Mouse (Mus musculus): ENCODE data around the gene Abce1. TPM values are rescaled to one million over a fixed set of nuclear protein-coding genes. Genes with fewer than 3 reads are reported as not detected.

Abce1 gene
- total RNA-seq (2012; rRNA removed) (123 and 159 TPM in 2 replicates), total RNA-seq (2014; rRNA removed) (306 and 339 TPM in 2 replicates), polyA plus RNA-seq (2012; ENCODE audit: insufficient read length, low read depth) (198 and 202 TPM in 2 replicates)

DNA sequence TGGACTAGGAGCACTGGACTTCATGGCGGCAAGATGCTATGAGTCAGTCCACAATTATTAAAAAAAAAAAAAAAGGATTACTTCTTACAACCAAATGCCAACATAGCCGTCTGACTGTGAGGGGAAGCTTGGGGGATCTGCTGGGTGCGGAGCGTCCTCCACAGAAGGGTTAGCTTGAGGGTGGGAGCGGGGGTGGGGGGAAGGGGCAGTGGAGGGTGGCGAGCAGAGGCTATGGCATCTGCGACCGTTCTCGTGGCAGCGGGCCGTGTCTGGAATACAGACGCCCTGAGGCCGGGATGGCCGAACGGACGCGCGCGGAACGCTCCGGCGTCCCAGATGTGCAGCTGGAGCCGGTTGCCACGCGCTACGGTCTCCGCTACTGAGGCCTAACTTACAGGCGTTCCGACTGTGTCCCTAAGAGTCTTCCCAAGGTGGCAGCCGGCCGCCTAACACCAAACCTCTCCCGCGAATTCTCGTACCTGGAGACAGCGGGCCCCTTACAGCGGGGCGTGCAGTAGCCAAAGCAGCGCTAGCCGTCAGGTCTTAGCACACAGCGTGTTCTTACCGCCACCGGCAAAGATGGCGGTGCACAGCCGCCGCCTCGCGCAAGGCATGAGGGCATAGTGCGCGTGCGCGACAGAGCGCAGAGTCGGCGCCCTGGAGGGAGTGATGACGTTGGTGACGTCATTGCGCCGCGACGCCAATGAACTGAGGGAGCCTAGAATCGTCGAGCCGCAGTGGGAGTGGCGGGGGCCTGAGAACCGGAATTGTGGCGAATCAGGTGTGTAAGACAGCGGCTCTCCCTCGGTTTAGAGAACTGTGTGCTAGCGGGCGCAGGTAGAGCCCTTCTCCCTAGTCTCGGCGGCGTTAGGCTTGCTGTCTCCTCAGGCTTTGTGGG lies at the start of gene Abce1, which contains the start of gene Anapc10:
Abce1 (minus strand) TSS at position 677 of the 898 bp plus-strand sequence.
Anapc10 (plus strand) TSS at position 757 of the 898 bp plus-strand sequence.
- TF ChIP-seq MEF2A (IDR thresholded peaks at IDR 0.05; ENCODE audit: borderline replicate concordance, low read depth, low read length) (peak; percentile 81), TCF12 (IDR thresholded peaks at IDR 0.05; ENCODE audit: low read depth, low read length) (peak; percentile 93), E2F4 (IDR thresholded peaks at IDR 0.05; ENCODE audit: insufficient replicate concordance, low read depth, low read length) (peak; percentile 65; the same call in 1 of the 2 replicates), PAX5 (IDR thresholded peaks at IDR 0.05; ENCODE audit: low read length) (no peak), JUN (IDR thresholded peaks at IDR 0.05; ENCODE audit: insufficient read depth, low read depth, low read length) (no peak; the same call in 1 of the 2 replicates), MAFK (IDR thresholded peaks at IDR 0.05; ENCODE audit: insufficient replicate concordance, low read length) (no peak), GABPA (IDR thresholded peaks at IDR 0.05; ENCODE audit: insufficient replicate concordance, low read depth, low read length) (peak; percentile 79; the same call in 1 of the 2 replicates), SIN3A (IDR thresholded peaks at IDR 0.05; ENCODE audit: low read length) (peak; percentile 97), TBP (conservative IDR thresholded peaks at IDR 0.05; ENCODE audit: low read depth, low read length) (0 out of 2 replicates have a peak, but pooled peaks have one; percentile 71), POLR2AphosphoS2 (IDR thresholded peaks at IDR 0.05; ENCODE audit: low read depth, low read length) (peak; percentile 73; the same call in 1 of the 2 replicates), HCFC1 (IDR thresholded peaks at IDR 0.05; ENCODE audit: low read depth, low read length) (peak; percentile 92), ZC3H11A (IDR thresholded peaks at IDR 0.05; ENCODE audit: low read depth, low read length) (no peak), MXI1 (IDR thresholded peaks at IDR 0.05; ENCODE audit: low read depth, low read length) (peak; percentile 91), ZNF384 (IDR thresholded peaks at IDR 0.05; ENCODE audit: low read depth, low read length) (no peak), USF1 (IDR thresholded peaks at IDR 0.05; ENCODE audit: low read depth, low read length) (no peak), CTCF (conservative IDR thresholded peaks at IDR 0.05 in 1 of 2, IDR thresholded peaks at IDR 0.05 in 1 of 2; ENCODE audit: low read depth in 2 of 2, low read length in 2 of 2) (no peak), CHD2 (IDR thresholded peaks at IDR 0.05; ENCODE audit: low read length) (peak; percentile 48; the same call in 1 of the 2 replicates), KAT2A (IDR thresholded peaks at IDR 0.05; ENCODE audit: insufficient replicate concordance, low read length) (peak; percentile 86; the same call in 1 of the 2 replicates), USF2 (conservative IDR thresholded peaks at IDR 0.05; ENCODE audit: low read depth, low read length) (no peak), NELFE (IDR thresholded peaks at IDR 0.05; ENCODE audit: low read depth, low read length) (peak; percentile 92), IRF4 (IDR thresholded peaks at IDR 0.05; ENCODE audit: low read depth, low read length) (peak; percentile 76; the same call in 1 of the 2 replicates), MYC (IDR thresholded peaks at IDR 0.05; ENCODE audit: low read depth, low read length) (peak; percentile 98), MAZ (IDR thresholded peaks at IDR 0.05; ENCODE audit: low read depth, low read length) (peak; percentile 93), RCOR1 (conservative IDR thresholded peaks at IDR 0.05; ENCODE audit: low read depth, low read length) (0 out of 2 replicates have a peak, but pooled peaks have one; percentile 38), MAX (IDR thresholded peaks at IDR 0.05; ENCODE audit: low read length) (peak; percentile 96), NRF1 (IDR thresholded peaks at IDR 0.05; ENCODE audit: low read depth, low read length) (peak; percentile 95), UBTF (IDR thresholded peaks at IDR 0.05; ENCODE audit: low read depth, low read length) (no peak; the same call in 1 of the 2 replicates), ZKSCAN1 (IDR thresholded peaks at IDR 0.05; ENCODE audit: borderline replicate concordance, low read depth, low read length) (no peak), ZMIZ1 (IDR thresholded peaks at IDR 0.05; ENCODE audit: low read depth, low read length) (peak; percentile 66; the same call in 1 of the 2 replicates), POLR2A (IDR thresholded peaks at IDR 0.05; ENCODE audit: low read depth, low read length) (peak; percentile 92), BHLHE40 (IDR thresholded peaks at IDR 0.05; ENCODE audit: low read depth, low read length) (0 out of 2 replicates have a peak, but pooled peaks have one; percentile 22), SMC3 (IDR thresholded peaks at IDR 0.05; ENCODE audit: low read depth, low read length) (no peak), ELF1 (IDR thresholded peaks at IDR 0.05; ENCODE audit: low read depth, low read length) (peak; percentile 88), JUND (conservative IDR thresholded peaks at IDR 0.05; ENCODE audit: low read depth, low read length) (peak; percentile 62; the same call in 1 of the 2 replicates), EP300 (IDR thresholded peaks at IDR 0.05; ENCODE audit: low read length) (no peak), ETS1 (conservative IDR thresholded peaks at IDR 0.05; ENCODE audit: low read depth, low read length) (peak; percentile 51; the same call in 1 of the 2 replicates), RAD21 (IDR thresholded peaks at IDR 0.05; ENCODE audit: low read depth, low read length) (no peak)
- H3K79me2 ChIP-seq (replicated peaks; ENCODE audit: control insufficient read depth, extremely low read depth, insufficient read depth, poor library complexity, severe bottlenecking): peaks cover 37% of the 10 kb centered on the region
- peak within 1 kb of the TSS; percentile 95 for H3K4me2 ChIP-seq (ENCODE audit: insufficient read depth, low read depth, poor library complexity, severe bottlenecking)
- peak within 1 kb of the TSS; percentile 76 to 96 (median 82) for H3K4me3 ChIP-seq (replicated peaks in 1 of 3; ENCODE audit: low read depth in 2 of 3, low read length in 2 of 3, poor library complexity in 1 of 3)
- peak within 1 kb of the TSS; percentile 51 for H3K27ac ChIP-seq (ENCODE audit: insufficient read depth, low read depth)
- H3K27me3 ChIP-seq (replicated peaks): no peaks in the 10 kb centered on the region
- H3K36me3 ChIP-seq (replicated peaks in 1 of 2; ENCODE audit: control insufficient read depth in 1 of 2, insufficient read depth in 1 of 2, low read length in 1 of 2): peaks cover 17 to 31% of the 10 kb centered on the region in 2 experiments
- peak; percentile 99 for DNase-seq (ENCODE audit: extremely low read depth)
- H3K4me1 ChIP-seq (ENCODE audit: control insufficient read depth in 1 of 2, insufficient read depth in 2 of 2): peaks cover 2 to 13% of the 10 kb centered on the region in 2 experiments; a peak in 2 of 4 replicates
- no peaks in the 10 kb centered on the region for H3K9me3 ChIP-seq (replicated peaks; ENCODE audit: low read length)
- in situ Hi-C loops (cut with MboI; ENCODE audit: low pct_ligation_motif_present, low pct_unique_long_range_greater_than_20kb, low sequenced_read_pairs) (no loop called here), dilution Hi-C loops (cut with MboI; ENCODE audit: extremely low pct_ligation_motif_present, extremely low pct_unique_long_range_greater_than_20kb, low sequenced_read_pairs) (no loop called here)
- peak within 1 kb of the TSS; percentile 94 for H3K9ac ChIP-seq (ENCODE audit: insufficient read depth, low read depth)

Data from CH12.LX (cell line).